Mouse (Mus musculus): ENCODE data around the gene Zfp830. TPM values are rescaled to one million over a fixed set of nuclear protein-coding genes. Genes with fewer than 3 reads are reported as not detected.
A peak's percentile ranks its signal among the peaks of the same experiment; 100 is the strongest.

The Zfp830 gene
- total and polyA plus RNA-seq, 3 experiments = 22.2 to 49.1 (median 25.1) TPM

DNA sequence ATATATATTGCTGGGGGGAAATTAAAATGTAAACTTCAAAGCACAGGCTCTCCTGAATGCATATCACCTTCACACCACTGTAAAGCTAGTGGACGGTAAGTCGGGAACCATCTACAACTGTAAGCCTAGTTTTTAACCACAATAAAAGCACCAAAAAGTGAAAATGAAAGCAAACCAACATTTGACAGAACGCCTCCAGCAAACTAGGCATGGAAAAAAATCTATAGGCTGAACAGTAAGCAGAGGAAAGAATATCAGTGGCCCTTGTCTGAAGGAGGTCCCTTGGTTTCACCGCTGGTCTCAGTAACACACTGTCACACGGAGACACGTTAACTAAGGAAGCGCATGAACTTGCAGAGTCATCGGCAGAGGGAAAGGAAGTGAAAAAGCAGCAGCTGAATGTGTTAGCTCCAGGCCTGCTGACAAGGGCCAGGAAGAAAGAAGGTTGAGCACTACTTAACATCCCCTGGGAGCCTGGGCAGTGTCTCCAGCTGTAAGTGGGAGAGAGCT is 17.2 kb upstream of the Zfp830 start:
- DNase-seq (ENCODE audit: low spot score) = peak; percentile 46
- Histone ChIP-seq H3K4me1 (ENCODE audit: insufficient read depth, low read depth, low read length) (peaks cover 28% of the 10 kb centered on the region), H3K4me3 (ENCODE audit: low read depth, low read length) (peak overlapping the region; percentile 58), H3K9me3 (replicated peaks) (no peaks in the 10 kb centered on the region), H3K27me3 (ENCODE audit: insufficient read depth, low read length) (peaks cover 17% of the 10 kb centered on the region), H3K36me3 (replicated peaks) (no peaks in the 10 kb centered on the region)
- TF ChIP-seq GATA1 (IDR thresholded peaks at IDR 0.05; ENCODE audit: borderline replicate concordance, low read length) (no peak), CTCF (IDR thresholded peaks at IDR 0.05; ENCODE audit: low read depth, low read length) (no peak), GATA2 (IDR thresholded peaks at IDR 0.05; ENCODE audit: borderline replicate concordance, low read depth, low read length) (no peak), POLR2AphosphoS5 (IDR thresholded peaks at IDR 0.05; ENCODE audit: insufficient replicate concordance, low read depth, low read length) (no peak), TAL1 (conservative IDR thresholded peaks at IDR 0.05; ENCODE audit: low read depth, low read length) (no peak)
- peak; percentile 95 for ATAC-seq (ENCODE audit: extremely low read depth, insufficient number of reproducible peaks, low FRiP score, poor library complexity, severe bottlenecking)

DNA sequence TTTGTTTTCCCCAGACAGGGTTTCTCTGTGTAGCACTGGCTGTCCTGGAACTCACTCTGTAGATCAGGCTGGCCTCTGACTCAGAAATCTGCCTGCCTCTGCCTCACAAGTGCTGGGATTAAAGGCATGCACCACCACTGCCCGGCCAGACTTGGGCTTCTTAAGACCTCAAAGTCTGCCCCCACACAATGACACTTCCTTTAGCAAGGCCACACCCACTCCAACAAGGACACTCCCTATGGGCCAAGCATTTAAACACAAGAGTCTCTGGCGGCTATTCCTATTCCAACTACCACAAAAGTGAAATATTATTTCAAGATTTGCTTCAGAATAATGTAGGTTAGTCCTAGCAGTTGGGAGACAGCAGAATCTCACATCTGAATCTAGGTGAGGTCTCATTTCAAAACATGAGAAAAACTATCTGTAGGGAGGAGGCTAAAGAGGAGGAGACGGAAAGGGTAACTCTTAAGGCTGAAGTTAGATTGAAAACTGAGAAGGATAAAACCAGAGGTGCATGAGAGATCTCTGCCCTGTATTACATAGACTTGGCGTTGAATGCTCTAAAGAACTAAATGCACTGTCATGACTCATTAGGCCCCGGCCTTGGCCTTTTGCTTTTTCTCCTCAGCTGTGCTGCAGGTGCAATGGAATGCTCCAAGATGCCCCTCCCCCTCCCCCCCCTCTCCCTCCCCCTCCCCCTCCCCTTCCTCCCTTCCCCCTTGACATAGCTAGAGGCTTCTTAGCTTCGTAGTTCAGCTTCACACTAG is 11.6 kb upstream of the Zfp830 start:
- no peaks in the 10 kb centered on the region for H3K9me3 ChIP-seq (replicated peaks)
- no peak for DNase-seq (ENCODE audit: low spot score)
- ATAC-seq (ENCODE audit: extremely low read depth, insufficient number of reproducible peaks, low FRiP score, poor library complexity, severe bottlenecking) = peak; percentile 85
- TF ChIP-seq POLR2AphosphoS5 (IDR thresholded peaks at IDR 0.05; ENCODE audit: insufficient replicate concordance, low read depth, low read length) (no peak), CTCF (IDR thresholded peaks at IDR 0.05; ENCODE audit: low read depth, low read length) (no peak), GATA1 (IDR thresholded peaks at IDR 0.05; ENCODE audit: borderline replicate concordance, low read length) (no peak), TAL1 (conservative IDR thresholded peaks at IDR 0.05; ENCODE audit: low read depth, low read length) (no peak), GATA2 (IDR thresholded peaks at IDR 0.05; ENCODE audit: borderline replicate concordance, low read depth, low read length) (no peak)
- no peaks in the 10 kb centered on the region for H3K36me3 ChIP-seq (replicated peaks)
- no peak overlapping the region for H3K4me3 ChIP-seq (ENCODE audit: low read depth, low read length)
- H3K4me1 ChIP-seq (ENCODE audit: insufficient read depth, low read depth, low read length) = peaks cover 27% of the 10 kb centered on the region
- no peaks in the 10 kb centered on the region for H3K27me3 ChIP-seq (ENCODE audit: insufficient read depth, low read length)

DNA sequence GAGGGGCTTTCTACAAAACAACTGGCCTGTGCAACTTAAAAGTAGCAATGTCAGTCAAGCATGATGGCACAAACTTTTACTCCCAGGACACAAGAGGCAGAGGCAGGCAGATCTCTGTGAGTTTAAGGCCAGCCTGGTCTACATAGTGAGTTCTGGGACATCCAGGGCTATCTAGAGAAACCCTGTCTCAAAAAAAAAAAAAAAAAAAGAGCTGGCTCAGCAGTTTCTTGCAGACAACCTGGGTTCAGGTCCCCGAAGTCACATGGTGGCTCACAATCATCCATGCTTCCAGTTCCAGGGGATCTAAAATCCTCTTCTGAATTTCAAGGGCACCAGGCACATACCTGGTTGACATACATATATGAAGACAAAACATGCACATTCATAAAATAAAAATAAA is 8.2 kb upstream of the Zfp830 start:
- no peaks in the 10 kb centered on the region for H3K27me3 ChIP-seq (ENCODE audit: insufficient read depth, low read length)
- H3K9me3 ChIP-seq (replicated peaks) = no peaks in the 10 kb centered on the region
- TF ChIP-seq POLR2AphosphoS5 (IDR thresholded peaks at IDR 0.05; ENCODE audit: insufficient replicate concordance, low read depth, low read length) = no peak
- TF ChIP-seq GATA1 (IDR thresholded peaks at IDR 0.05; ENCODE audit: borderline replicate concordance, low read length) = no peak
- no peak for TF ChIP-seq GATA2 (IDR thresholded peaks at IDR 0.05; ENCODE audit: borderline replicate concordance, low read depth, low read length)
- TF ChIP-seq CTCF (IDR thresholded peaks at IDR 0.05; ENCODE audit: low read depth, low read length) = no peak
- TF ChIP-seq TAL1 (conservative IDR thresholded peaks at IDR 0.05; ENCODE audit: low read depth, low read length) = no peak
- H3K36me3 ChIP-seq (replicated peaks) = no peaks in the 10 kb centered on the region
- DNase-seq (ENCODE audit: low spot score) (no peak), ATAC-seq (ENCODE audit: extremely low read depth, insufficient number of reproducible peaks, low FRiP score, poor library complexity, severe bottlenecking) (no peak)
- H3K4me1 ChIP-seq (ENCODE audit: insufficient read depth, low read depth, low read length) = peaks cover 25% of the 10 kb centered on the region
- no peak overlapping the region for H3K4me3 ChIP-seq (ENCODE audit: low read depth, low read length)

DNA sequence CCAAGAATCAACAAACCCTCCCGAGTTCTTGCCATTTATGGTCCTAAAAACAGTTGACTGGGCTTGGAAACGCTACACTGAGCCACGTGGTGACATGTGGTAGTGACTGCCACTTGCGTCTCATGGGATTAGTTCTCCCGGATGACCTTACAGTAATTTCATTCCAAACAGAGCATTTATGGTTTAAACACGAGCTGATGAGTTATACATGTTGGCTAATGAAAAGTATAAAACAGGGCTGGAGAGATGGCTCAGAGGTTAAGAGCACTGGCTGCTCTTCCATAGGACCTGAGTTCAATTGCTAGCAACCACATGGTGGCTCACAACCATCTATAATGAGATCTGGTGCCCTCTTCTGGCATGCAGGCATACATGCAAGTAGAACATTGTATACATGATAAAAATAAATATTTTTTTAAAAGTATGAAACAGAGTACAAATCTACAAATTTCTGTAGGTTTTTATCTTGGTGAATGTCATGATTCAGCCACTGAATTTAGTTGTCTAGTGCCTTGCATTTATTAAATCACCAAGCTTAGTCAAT is 1.8 kb upstream of the Zfp830 start:
- Histone ChIP-seq H3K4me3 (ENCODE audit: low read depth, low read length) (no peak overlapping the region), H3K9me3 (replicated peaks) (0 out of 2 replicates have a peak, but pooled peaks cover 3% of the 10 kb centered on the region), H3K4me1 (ENCODE audit: insufficient read depth, low read depth, low read length) (peaks cover 23% of the 10 kb centered on the region), H3K36me3 (replicated peaks) (peaks cover 18% of the 10 kb centered on the region), H3K27me3 (ENCODE audit: insufficient read depth, low read length) (no peaks in the 10 kb centered on the region)
- no peak for DNase-seq (ENCODE audit: low spot score)
- TF ChIP-seq TAL1 (conservative IDR thresholded peaks at IDR 0.05; ENCODE audit: low read depth, low read length) = no peak
- TF ChIP-seq GATA2 (IDR thresholded peaks at IDR 0.05; ENCODE audit: borderline replicate concordance, low read depth, low read length) = no peak
- no peak for TF ChIP-seq CTCF (IDR thresholded peaks at IDR 0.05; ENCODE audit: low read depth, low read length)
- no peak for TF ChIP-seq POLR2AphosphoS5 (IDR thresholded peaks at IDR 0.05; ENCODE audit: insufficient replicate concordance, low read depth, low read length)
- TF ChIP-seq GATA1 (IDR thresholded peaks at IDR 0.05; ENCODE audit: borderline replicate concordance, low read length) = no peak
- ATAC-seq (ENCODE audit: extremely low read depth, insufficient number of reproducible peaks, low FRiP score, poor library complexity, severe bottlenecking) = no peak

DNA sequence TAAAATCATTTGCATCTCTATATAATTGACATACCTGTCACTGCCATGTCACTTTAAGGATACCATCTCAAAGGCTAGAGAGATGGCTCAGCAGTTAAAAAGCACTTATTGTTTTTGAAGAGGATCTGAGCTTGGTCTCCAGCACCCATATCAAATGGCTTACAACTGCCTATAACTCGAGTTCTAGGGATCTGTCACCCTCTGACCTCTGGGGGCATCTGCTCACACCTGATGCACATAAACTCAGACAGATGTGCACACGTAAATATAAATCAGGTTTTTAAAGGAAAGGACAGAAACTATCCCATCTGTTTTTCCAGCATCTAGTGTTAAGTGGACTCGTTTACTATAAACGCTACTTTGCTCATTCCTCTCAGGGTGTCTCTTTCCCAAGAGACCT is 884 bp upstream of the Zfp830 start:
- H3K4me3 ChIP-seq (ENCODE audit: low read depth, low read length) = peak overlapping the region; percentile 83
- ATAC-seq (ENCODE audit: extremely low read depth, insufficient number of reproducible peaks, low FRiP score, poor library complexity, severe bottlenecking) (no peak), DNase-seq (ENCODE audit: low spot score) (no peak)
- TF ChIP-seq CTCF (IDR thresholded peaks at IDR 0.05; ENCODE audit: low read depth, low read length) = no peak
- no peak for TF ChIP-seq POLR2AphosphoS5 (IDR thresholded peaks at IDR 0.05; ENCODE audit: insufficient replicate concordance, low read depth, low read length)
- no peak for TF ChIP-seq GATA1 (IDR thresholded peaks at IDR 0.05; ENCODE audit: borderline replicate concordance, low read length)
- no peak for TF ChIP-seq TAL1 (conservative IDR thresholded peaks at IDR 0.05; ENCODE audit: low read depth, low read length)
- TF ChIP-seq GATA2 (IDR thresholded peaks at IDR 0.05; ENCODE audit: borderline replicate concordance, low read depth, low read length) = no peak
- H3K9me3 ChIP-seq (replicated peaks) = 0 out of 2 replicates have a peak, but pooled peaks cover 3% of the 10 kb centered on the region
- H3K4me1 ChIP-seq (ENCODE audit: insufficient read depth, low read depth, low read length) = peaks cover 24% of the 10 kb centered on the region
- H3K27me3 ChIP-seq (ENCODE audit: insufficient read depth, low read length) = no peaks in the 10 kb centered on the region
- peaks cover 21% of the 10 kb centered on the region for H3K36me3 ChIP-seq (replicated peaks)

DNA sequence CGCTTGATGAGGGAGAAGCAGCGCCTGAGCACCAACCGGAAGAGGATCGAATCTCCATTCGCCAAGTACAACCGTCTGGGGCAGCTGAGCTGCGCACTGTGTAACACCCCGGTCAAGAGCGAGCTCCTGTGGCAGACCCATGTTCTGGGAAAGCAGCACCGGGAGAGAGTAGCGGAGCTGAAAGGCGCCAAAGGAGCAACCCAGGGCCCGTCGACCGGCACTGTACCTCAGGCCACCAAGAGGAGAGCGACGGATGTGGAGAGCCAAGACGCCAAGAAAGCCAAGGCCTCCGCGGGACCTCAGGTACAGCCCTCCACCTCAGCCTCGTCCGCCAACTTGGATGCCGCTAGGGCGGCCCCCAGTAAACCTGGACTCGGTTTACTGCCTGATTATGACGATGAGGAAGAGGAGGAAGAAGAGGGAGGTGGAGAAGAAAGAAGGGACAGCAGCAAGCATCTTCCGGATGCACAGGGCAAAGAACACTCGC is 336 bp downstream of the Zfp830 start:
- peak; percentile 25; the same call in 1 of the 2 replicates for ATAC-seq (ENCODE audit: extremely low read depth, insufficient number of reproducible peaks, low FRiP score, poor library complexity, severe bottlenecking)
- Histone ChIP-seq H3K4me3 (ENCODE audit: low read depth, low read length) (peak overlapping the region; percentile 83), H3K27me3 (ENCODE audit: insufficient read depth, low read length) (no peaks in the 10 kb centered on the region), H3K36me3 (replicated peaks) (peaks cover 33% of the 10 kb centered on the region), H3K9me3 (replicated peaks) (0 out of 2 replicates have a peak, but pooled peaks cover 3% of the 10 kb centered on the region), H3K4me1 (ENCODE audit: insufficient read depth, low read depth, low read length) (peaks cover 27% of the 10 kb centered on the region)
- no peak for TF ChIP-seq TAL1 (conservative IDR thresholded peaks at IDR 0.05; ENCODE audit: low read depth, low read length)
- TF ChIP-seq CTCF (IDR thresholded peaks at IDR 0.05; ENCODE audit: low read depth, low read length) = no peak
- no peak for TF ChIP-seq GATA2 (IDR thresholded peaks at IDR 0.05; ENCODE audit: borderline replicate concordance, low read depth, low read length)
- TF ChIP-seq POLR2AphosphoS5 (IDR thresholded peaks at IDR 0.05; ENCODE audit: insufficient replicate concordance, low read depth, low read length) = no peak
- no peak for TF ChIP-seq GATA1 (IDR thresholded peaks at IDR 0.05; ENCODE audit: borderline replicate concordance, low read length)
- DNase-seq (ENCODE audit: low spot score) = peak; percentile 26

All from G1E (cell line).